Mouse (Mus musculus): ENCODE data around the gene Rhebl1. TPM values are rescaled to one million over a fixed set of nuclear protein-coding genes. Genes with fewer than 3 reads are reported as not detected.

The Rhebl1 gene
- total RNA-seq, 2 experiments from 2014 or later = 8.5 TPM

DNA sequence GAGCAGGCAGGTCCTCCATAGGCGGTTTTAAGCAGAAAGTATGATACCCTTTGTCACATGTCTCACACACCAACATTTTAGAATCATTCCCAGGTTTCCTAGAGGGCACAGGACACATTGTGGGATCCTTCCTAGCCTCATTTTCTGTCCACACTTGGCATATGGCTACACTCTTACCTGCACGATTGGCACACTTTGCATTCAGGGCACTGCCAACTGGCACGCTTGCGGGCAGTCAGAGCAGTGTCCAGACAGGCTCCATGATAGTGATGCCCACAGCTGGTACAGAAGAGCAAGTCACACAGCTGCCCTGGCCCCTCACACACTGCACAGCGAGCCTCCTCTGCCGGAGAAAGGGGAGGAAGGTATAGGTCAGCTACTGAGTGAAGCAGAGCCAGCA lies 29.4 kb downstream of the Rhebl1 start:
- TF ChIP-seq CTCF (conservative IDR thresholded peaks at IDR 0.05) = no peak

DNA sequence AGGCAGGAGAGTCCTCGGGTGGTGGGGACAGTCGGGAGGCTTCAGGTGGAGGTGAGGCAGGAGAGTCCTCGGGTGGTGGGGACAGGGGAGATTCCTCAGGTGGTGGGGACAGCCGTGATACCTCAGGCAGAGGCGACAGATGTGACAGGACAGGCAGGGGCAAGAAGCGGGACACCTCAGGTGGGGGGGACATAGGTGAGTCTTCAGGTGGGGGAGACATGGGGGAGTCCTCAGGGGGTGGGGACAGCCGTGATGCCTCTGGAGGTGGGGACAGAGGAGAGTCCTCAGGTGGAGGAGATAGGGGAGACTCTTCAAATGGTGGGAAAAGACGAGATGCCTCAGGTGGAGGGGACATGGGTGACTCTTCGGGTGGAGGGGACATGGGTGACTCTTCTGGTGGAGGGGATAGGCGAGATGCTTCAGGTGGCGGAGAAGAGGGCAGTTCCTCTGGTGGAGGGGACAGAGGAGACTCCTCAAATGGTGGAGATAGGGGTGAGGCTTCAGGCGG lies 30.8 kb downstream of the Rhebl1 start:
- Histone ChIP-seq H3K27ac (no peak overlapping the region), H3K4me3 (no peak overlapping the region)
- no peak for TF ChIP-seq CTCF (conservative IDR thresholded peaks at IDR 0.05)
- no peak for DNase-seq (ENCODE audit: low spot score in 2 of 2)

More for the DNA sequence above, 29.4 kb downstream of the Rhebl1 start:
- no peak overlapping the region for H3K27ac ChIP-seq
- no peak overlapping the region for H3K4me3 ChIP-seq
- DNase-seq (ENCODE audit: low spot score in 2 of 2) = no peak

DNA sequence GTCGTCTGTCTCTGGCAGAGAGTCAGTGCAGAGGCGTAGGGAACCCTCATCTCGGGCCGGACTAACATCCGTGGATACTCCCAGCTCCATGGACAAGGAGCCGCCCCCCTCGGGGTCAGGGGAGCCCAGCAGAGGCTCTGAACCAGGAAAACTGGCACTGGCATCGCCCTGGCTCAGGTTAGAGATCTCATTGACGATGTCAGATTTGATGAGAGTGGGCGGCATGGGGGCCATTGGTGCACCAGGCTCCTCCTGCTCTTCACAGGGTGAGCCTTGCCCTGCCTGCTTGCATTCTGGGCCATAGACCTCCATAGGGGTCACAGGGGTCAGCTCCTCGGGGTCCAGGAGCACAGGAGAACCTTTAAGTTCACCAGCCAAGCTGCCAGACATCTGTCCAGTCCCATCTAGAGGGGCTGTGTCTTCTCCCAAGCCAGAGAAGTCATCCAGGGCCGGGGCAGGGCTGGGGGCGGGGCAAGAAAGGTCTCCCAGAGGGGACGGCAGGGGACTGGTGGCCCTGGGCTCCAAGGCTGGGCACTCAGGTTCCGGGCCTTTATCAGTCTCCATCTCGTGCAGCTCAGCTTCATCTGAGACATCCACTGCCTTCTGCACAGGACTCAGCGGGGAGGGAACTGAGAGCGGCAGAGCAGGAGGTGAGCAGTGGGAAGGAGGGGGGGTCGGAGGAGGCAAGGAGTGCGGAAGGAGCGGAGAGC lies 32.5 kb downstream of the Rhebl1 start:
- TF ChIP-seq CTCF (conservative IDR thresholded peaks at IDR 0.05) = no peak

DNA sequence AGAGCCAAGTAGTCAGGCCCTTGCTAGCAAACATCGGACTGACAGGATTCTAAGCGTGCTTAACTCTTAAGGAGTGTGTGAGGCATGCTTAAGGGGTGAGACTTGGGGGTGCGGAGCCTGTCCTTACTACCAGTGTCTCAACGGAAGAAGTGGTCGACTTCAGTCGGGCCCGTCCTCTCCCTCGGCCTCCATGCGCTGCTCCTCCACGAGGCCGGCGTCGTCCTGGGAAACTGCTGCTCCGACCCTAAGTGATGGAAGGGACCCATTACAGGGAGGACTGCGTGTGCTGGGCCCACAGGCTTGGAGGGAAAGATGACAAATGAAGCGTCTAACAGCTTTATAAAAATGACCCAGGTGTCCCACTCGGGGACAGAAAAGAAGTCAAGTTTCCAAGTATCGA lies 33.4 kb downstream of the Rhebl1 start:
- no peak for DNase-seq (ENCODE audit: low spot score in 2 of 2)
- no peak for TF ChIP-seq CTCF (conservative IDR thresholded peaks at IDR 0.05)
- Histone ChIP-seq H3K4me3 (no peak overlapping the region), H3K27ac (no peak overlapping the region)

More for the DNA sequence above, 32.5 kb downstream of the Rhebl1 start:
- no peak for DNase-seq (ENCODE audit: low spot score in 2 of 2)
- H3K27ac ChIP-seq = no peak overlapping the region
- H3K4me3 ChIP-seq = no peak overlapping the region

DNA sequence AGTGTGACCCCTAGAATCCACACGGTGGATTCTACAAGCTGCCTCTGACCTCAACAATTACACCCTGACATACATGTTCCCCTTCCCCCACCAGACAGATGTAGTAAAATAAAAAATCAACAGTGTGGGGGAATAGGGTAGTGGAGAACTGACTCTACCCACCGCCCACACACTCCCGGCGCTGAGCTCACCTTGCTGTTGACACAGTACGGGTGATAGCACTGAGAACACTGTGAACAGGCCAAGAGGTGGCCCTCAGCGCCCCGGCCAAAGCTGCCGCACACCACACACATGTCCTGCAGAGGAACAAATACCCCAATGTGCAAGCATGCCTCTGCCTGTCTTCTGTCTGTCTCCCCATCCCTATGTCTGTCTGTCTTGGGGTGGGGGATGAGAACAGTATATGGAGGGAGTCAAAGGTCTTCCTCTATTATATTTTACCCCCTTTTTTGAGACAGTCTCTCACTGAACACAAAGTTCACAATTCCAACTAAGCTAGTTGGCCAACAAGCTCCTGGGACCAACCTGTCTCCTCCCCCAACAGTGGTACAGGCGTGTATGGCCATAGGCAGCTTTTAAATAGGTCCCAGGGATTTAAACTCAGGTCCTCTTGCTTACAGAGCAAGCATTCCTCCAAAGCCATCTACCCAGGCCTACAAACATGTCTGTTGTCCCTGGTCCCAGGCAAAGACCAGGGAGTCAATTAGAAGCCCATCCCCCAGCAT lies 34.9 kb downstream of the Rhebl1 start:
- DNase-seq (ENCODE audit: low spot score in 2 of 2) = no peak
- no peak for TF ChIP-seq CTCF (conservative IDR thresholded peaks at IDR 0.05)
- H3K4me3 ChIP-seq = no peak overlapping the region
- H3K27ac ChIP-seq = no peak overlapping the region

DNA sequence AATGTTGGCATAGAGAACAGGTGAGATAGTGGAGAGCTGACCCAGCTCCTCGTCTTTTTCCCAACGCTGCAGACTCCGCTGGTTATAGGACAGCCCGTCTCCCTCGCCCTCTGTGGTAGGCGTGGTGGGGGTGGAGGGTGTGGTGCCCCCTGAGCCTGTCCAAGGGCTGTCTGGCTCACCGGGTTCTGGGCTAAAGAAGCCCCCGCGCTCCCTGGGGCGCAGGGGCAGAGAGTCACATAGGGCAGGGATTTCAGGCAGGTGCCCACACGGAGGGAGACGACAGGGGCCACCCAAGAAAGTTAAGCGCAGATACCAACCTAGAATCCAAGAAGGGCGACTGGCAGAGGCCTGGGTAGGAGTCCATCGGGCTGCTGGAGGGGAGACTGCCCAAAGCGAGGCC lies 40.1 kb downstream of the Rhebl1 start:
- DNase-seq (ENCODE audit: low spot score in 2 of 2) = no peak
- Histone ChIP-seq H3K4me3 (no peak overlapping the region), H3K27ac (no peak overlapping the region)
- TF ChIP-seq CTCF (conservative IDR thresholded peaks at IDR 0.05) = no peak

DNA sequence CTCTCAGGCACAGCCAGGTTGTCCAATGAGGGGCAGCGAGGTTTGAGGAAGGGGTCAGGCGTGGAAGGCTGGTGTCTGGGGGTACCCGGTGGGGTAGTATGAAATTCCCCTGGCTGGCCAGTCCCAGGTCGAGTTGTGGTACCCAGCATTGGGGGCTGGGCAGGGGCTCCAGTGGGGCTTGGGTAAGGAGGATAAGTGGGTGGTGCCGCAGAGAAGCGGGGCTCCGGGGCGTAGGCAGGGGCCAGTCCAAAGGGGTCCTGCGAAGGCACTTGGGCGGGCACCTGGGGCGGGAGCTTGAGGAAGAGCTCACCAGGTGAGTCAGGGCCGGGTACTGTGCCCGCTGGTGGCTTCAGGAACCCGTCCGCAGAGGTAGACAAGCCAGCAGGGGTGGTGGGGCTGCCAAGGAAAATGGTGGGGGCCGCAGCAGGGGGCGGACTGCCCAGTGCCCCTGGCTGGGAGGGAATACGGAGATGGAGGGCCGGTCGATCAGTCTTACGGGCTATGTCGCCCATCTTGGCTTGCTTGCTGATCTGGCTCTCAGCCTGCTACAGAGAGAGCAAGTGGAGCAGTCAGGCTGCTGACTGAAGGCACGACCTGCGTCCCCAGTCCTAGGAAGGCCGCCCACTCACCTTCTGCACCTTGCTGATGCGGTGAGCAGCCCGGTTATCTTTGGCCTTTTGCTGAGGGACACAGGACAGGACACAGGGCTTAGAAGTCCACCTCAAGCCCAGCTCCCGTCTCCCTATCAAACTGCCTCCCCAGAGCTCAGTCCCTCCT lies 41.0 kb downstream of the Rhebl1 start:
- H3K27ac ChIP-seq = no peak overlapping the region
- H3K4me3 ChIP-seq = no peak overlapping the region
- TF ChIP-seq CTCF (conservative IDR thresholded peaks at IDR 0.05) = no peak
- DNase-seq (ENCODE audit: low spot score in 2 of 2) = no peak

DNA sequence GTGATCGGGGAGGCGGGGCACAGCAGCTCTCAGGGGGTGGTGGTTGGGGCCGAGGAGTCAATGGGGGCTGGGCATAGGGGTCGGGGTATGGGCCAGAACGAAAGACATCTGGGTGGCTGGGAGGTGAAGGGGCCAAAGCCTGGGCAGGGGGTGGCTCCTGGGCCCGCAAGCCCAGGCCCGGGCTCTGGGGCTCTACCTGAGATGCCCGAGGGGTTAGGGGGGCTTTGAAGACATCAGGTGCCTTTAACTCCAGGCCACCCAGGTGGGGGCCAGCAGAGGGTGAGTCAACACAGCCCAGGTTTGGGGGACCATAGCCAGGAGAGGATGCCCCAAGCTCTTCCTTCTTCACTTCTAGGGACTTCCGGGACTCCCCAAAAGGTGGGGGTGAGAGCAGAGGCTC lies 41.6 kb downstream of the Rhebl1 start:
- no peak for DNase-seq (ENCODE audit: low spot score in 2 of 2)
- Histone ChIP-seq H3K27ac (no peak overlapping the region), H3K4me3 (no peak overlapping the region)
- no peak for TF ChIP-seq CTCF (conservative IDR thresholded peaks at IDR 0.05)

DNA sequence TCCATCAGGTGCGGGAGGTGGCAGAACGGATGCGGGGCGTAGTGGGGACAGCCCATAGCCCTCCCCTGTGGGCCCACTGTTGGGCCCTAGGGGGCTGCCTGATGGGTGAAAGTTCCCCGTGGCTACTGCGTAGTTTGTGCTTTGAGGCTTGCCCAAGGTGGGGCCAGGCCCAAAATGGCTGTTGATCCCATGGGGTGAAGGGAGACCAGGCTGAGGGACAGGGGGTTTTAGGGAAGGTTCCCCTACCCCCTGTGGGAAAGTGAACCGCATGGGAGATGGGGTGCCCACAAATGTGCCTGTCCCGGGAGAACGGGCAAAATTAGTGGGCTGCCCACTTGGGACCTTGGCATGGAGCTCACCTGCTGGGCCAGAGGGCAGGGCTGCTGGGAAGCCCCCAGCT lies 42.3 kb downstream of the Rhebl1 start:
- H3K4me3 ChIP-seq = no peak overlapping the region
- TF ChIP-seq CTCF (conservative IDR thresholded peaks at IDR 0.05) = no peak
- no peak for DNase-seq (ENCODE audit: low spot score in 2 of 2)
- no peak overlapping the region for H3K27ac ChIP-seq

DNA sequence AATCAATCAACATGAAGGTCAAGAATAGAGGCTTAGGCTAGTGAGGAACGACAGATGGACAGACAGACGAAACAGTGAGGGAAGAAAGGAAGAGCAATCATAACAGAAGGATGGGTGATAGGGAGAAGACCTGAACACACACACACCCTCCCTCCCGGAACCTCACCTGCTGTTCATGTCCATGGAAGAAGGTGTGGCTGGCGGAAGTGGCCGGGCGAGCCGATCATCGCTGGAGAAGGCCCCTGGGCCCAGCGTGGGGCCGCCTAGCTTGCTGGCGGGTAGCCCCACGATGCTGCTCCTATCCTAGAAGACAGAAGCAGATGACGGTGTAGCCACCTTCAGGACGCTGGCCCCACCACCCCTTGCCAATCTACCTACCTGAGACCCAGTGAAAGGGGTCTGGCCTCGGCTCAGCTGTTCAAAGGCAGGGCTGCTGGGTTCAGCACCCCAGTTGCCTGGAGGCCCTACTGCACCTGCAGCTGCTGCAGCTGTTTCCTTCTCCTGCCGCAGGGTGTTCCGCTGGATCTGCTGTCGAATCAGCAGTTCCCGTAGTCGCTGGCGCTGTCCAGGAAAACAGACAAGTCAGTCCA lies 43.0 kb downstream of the Rhebl1 start:
- DNase-seq (ENCODE audit: low spot score in 2 of 2) = no peak
- TF ChIP-seq CTCF (conservative IDR thresholded peaks at IDR 0.05) = no peak
- Histone ChIP-seq H3K27ac (no peak overlapping the region), H3K4me3 (no peak overlapping the region)

DNA sequence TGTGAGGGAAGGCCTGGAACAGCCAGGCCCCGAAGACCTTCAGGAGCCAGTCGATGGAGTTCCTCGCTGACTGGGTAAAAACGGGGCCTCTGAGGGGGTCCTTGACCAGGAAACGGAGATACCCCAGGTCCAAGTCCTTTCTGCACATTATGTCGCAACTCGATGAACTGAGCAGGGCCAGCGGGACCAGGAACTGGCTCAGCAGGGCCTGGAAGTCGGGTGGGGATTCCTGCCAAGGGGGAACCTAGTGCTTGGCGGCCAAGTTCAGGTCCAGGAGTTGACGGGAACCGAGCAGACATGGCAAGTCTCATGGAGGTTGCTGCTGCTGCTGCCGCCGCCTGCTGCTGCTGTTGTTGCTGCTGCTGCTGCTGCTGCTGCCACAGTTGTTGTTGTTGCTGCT lies 43.7 kb downstream of the Rhebl1 start:
- H3K4me3 ChIP-seq = no peak overlapping the region
- H3K27ac ChIP-seq = no peak overlapping the region
- DNase-seq (ENCODE audit: low spot score in 2 of 2) = no peak
- TF ChIP-seq CTCF (conservative IDR thresholded peaks at IDR 0.05) = no peak

DNA sequence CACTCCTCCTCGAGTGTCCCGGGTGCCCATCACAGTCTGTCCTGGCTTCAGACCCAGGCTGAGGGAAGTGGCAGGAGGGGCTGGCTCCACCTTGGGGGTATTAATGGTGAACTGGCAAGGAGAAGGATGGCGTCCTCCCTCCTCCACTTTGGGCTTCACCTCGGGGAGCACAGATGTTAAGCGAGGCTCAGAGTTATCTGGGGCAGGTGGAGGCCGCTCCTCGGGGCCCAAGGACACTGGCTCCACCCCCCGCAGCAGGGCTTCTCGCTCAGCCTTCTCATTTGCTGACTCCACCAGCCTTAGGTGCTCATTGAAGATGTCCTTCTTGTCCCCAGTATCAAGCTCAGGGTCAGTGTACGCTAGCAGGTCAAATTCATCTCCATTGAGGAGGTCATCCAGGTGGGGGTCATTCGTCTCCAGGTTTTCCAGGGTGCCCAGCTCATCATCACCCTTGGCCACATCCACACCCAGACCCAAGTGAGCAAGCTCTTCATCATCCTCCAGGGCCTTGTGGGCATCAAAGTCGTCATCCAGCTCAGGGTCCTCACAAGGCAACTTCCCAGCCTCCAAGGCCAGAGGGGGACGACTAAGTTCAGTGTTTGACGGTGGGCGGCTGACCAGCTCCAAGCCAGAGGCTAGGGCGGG lies 44.3 kb downstream of the Rhebl1 start:
- TF ChIP-seq CTCF (conservative IDR thresholded peaks at IDR 0.05) = no peak
- Histone ChIP-seq H3K4me3 (no peak overlapping the region), H3K27ac (no peak overlapping the region)
- no peak for DNase-seq (ENCODE audit: low spot score in 2 of 2)

Data from layer of hippocampus, adult 2 months (tissue).